Mouse (Mus musculus): ENCODE data around the gene Epha1.

Gene Epha1

DNA sequence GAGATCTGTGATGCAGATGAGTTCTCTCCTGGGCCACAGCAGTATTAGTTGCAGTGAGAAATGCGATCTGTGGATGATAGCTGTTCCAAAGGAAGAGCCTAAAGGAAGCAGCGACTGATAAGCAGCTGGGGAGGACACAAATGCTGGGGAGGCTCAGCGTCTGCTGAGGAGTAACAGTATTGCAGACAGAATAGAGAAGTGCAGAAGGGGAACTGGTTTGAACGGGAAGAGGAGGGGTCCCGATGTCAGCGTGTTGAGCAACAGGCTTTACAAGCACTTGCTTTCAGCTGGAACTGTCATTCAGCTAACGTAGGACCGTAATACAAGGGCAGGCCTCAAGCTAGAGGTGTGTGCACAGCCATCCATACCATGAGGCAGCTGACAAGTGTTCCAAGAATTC, 19.9 kb downstream of the Epha1 start:
- DNase-seq = no peak

DNA sequence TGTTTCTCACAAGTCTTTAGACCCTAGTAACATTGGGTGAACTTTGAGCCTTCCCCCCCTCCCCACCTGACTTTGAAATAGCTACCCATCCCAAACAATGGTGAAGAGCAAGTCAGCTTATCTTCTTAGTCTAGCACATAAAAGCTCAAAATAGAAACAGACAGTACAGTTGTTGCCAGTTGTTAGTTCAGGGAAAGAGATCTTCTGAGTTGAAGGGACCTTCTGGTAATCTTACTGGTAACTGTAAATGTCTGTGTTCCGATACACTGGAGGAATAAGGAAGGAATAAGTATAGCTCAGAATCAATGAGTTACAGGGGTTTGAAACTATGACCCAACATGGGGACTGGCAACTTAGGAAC, 20.6 kb downstream of the Epha1 start:
- DNase-seq = no peak

DNA sequence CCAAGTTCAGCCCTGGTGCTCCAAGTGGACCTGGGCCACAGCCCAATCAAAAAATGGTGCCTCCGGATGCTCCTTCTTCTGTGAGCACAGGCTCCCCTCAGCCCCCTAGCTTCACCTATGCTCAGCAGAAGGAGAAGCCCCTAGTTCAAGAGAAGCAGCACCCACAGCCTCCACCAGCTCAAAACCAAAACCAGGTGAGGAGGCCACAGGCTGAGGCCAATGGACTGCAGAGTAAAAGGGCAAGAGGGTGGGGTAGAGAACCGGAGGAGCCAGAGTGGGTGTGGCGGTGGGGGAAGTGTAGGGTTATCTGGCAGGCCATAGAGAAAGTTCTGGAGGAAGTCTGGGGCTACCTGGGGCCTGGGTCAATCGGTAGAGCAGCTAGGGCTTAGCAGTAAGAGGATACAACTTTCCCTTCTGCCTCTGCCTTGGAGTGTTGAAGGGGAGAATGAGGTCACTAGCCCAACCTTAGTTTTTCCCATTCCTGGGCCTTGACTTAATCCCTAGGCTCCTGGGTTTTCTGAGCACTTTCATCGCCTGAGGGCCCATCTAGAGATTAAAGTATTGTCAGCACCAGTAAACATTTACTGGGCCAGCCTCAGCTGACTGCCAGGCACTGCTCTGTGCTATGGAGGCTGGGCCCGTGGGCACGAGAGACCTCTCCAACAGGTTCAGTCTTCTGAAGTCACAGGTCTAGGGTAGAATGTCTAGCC, 21.1 kb downstream of the Epha1 start:
- DNase-seq = no peak

- no peak for DNase-seq
Observed at GRCm38 (mm10) chr6:42350968-42351775, 21.9 kb downstream of the Epha1 start.

- DNase-seq = peak; percentile 91
Observed at GRCm38 (mm10) chr6:42350021-42350967, 22.8 kb downstream of the Epha1 start.

- peak; percentile 98 for DNase-seq
Observed at GRCm38 (mm10) chr6:42349426-42350020, 23.5 kb downstream of the Epha1 start, which contains the start of gene Zyx. TSS of gene Zyx (plus strand) at chr6:42349630.

DNA sequence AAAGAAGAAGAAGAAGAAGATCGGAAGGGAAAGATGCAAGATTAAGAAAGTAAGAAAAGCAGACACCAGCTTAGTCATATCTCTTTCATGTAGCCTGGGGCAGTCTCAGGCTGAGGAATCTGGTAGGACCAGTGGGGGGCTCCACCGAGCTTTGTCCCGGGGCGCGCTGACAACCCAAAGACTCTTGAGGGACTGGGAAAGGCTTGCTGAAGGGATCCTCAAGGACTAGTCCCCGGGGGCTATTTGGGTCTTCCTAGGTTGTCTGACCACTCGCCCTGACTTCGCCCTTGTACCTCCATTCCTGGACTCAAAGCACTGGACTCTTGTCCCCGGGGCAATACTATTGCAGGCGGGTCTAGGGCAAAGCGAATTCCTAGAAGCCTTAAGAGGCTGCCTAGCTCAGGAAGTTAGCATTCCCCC, 24.1 kb downstream of the Epha1 start:
- DNase-seq = peak; percentile 86

DNA sequence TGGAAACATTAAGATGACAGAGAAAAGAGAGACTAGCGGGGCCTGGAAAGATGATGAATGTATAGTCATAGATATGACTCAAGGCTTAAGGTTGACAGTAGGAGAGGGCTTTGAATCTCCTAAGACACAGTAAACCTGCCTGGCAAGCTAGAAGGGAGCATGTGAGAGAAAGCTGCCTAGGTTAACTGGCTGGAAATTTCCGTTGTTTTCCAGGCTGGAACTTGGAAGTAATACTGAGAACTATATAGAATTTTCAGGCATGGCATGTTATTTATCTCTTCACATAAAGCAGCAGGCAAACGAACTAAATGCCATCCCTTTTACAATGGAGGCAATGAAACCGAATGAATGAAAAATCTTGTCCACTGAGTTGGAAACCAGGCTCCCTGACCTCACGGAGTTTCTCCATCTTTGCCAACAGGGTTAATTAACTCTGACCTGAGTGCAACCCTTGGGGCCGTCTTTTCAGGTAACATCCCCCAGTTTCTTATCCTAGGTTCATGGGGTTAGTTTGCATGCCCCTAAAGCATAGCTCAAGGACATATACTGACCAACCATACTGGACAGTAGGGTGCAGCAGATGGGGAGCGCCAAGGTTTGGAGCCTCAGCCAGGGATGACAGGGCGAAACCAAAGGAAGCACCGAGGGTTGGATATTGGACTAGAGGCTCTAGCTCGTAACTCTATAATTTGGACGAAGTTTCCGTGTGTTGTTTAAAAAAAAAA, 24.6 kb downstream of the Epha1 start:
- DNase-seq = no peak

DNA sequence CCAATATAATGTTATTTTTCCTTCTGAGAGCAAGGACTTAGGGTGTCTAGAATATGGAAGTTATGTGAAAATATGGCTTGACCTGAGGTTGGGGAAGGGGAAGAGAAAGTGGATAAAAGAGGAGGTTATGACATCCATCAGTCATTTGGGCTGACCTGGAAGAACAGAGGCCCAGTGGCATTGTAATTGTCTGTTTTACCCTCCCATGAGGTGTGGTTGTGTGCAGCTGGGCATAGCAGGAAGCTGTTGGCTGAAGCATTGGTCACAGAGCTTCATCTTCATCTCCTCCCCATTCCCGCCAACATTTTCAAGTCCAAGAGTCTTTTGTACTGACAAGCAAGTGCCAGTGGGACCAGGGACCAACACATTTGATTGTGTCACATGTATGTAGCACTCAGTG, 28.8 kb downstream of the Epha1 start:
- DNase-seq = no peak

GRCm38 (mm10) chr6:42343361-42344120, 29.5 kb downstream of the Epha1 start:
- no peak for DNase-seq

- no peak for DNase-seq
Observed at GRCm38 (mm10) chr6:42342171-42342570, 30.9 kb downstream of the Epha1 start.

- DNase-seq = no peak
Observed at GRCm38 (mm10) chr6:42339981-42340380, 33.1 kb downstream of the Epha1 start.

- DNase-seq = no peak
Observed at GRCm38 (mm10) chr6:42339189-42339588, 33.9 kb downstream of the Epha1 start.

GRCm38 (mm10) chr6:42330946-42331345, 42.1 kb downstream of the Epha1 start:
- DNase-seq = no peak

DNA sequence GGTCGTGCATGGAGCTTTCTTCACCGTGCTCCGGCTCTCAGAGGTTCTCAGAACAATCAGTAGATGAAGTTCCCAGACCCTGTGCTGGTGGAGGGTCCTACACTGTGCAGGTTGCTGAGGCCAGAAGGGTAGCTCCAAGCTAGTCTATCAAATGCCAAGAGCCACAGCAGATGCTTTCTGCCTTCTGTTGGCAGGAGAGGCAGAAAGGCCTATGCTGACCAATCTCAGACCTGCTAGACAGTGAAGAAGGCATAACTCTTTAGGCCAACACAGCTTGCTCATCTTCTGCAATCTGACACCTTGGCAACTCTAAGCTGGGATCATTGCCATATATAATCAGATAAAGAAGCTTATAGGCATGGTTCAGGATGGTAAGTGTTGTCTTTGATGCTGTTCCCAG, 42.9 kb downstream of the Epha1 start:
- no peak for DNase-seq

GRCm38 (mm10) chr6:42328757-42329156, 44.3 kb downstream of the Epha1 start:
- DNase-seq = no peak

GRCm38 (mm10) chr6:42326509-42326908, 46.6 kb downstream of the Epha1 start:
- DNase-seq = no peak

GRCm38 (mm10) chr6:42325268-42325609, 47.8 kb downstream of the Epha1 start:
- DNase-seq = peak; percentile 86

DNA sequence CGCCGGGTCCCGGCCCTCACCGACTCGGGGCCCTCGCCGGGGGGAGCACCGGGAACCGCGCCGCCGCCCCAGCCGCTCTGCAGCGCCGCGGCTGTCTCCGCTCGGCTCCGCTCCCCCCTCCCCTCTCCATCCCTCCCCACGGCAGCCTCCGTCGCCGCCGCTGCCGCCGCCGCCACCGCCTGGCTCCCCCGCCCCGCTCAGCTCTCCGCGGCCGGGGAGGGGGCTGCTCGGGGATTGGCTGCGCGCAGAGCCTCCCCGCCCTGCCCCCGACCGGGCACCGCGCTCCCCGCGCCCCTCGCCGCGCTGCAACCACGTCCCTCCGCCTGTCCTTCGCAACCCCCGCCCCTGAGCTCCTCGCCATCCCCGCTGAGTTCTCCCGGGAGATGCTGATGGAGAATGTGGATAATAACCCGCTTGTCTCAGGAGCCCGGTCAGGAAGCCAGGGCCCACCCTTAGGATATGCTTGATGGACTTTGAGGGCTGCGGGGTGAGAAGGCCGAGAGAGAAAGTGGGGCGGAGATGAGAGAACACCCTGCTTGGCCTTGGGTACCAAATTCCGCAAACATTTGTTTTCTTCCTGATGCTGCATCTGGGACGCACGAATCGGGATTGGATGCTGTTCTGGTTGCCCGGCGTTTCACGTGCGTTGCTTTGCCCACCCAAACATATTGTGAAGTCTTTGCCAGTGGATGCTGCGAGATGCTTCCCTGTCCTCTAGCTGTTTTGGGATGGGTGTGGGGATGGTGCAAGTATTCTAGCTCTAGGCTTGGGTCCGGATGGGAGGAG, 48.4 kb downstream of the Epha1 start, which contains the start of gene Fam131b:
TSS of gene Fam131b (minus strand) at position 162 of the 786 bp plus-strand sequence.
- peak; percentile 21 for DNase-seq

DNA sequence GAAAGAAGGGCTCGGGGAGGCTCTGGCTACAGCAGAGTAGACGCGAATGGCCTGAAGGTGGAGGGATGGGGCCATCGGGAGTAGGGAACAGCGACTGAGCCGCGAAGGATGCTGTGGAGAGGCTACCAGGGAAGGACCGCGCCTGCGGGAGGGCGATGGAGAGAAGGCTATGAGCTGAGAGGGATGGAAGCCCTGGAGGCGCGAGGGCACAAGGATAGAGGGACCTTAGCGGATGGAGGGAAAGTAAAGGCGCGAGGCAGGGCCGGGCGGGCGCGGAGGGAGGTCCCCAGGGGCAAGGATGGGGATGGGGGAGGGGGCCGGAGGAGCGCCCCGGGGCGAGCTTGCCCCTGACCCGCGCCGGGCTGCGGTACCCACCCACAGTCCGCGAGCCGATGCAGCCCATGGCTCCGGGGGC, 49.0 kb downstream of the Epha1 start:
- DNase-seq = peak; percentile 19

Measured in lung, postnatal 10 days (tissue).